Mouse (Mus musculus) spleen, adult 2 months (tissue): Measurements from ENCODE around the gene Pdzd3. TPM values are rescaled to one million over a fixed set of nuclear protein-coding genes. Genes with fewer than 3 reads are reported as not detected.

Source experiments
- DNase-seq, 2 experiments: peaks; one replicate each; pipeline versions ENCODE4 v3.0.0 to v3.0.0-alpha.2; 2012 to 2021; ENCODE audit warnings: low spot score in 2 of 2, low read depth in 1 of 2
- H3K27ac ChIP-seq: fragments of 200-500 bp; 2 replicates; pipeline ENCODE4 v1.5.1; 2012; ENCODE audit warnings: low read length, inconsistent platforms; ENCODE audit not compliant: insufficient read depth
- H3K27me3 ChIP-seq: fragments of 200-500 bp; 2 replicates; pipeline ENCODE4 v1.6.1; 2012; ENCODE audit warnings: mild to moderate bottlenecking, moderate library complexity, low read length, inconsistent platforms; ENCODE audit not compliant: control insufficient read depth, insufficient read depth
- H3K36me3 ChIP-seq: fragments of 200-500 bp; 2 replicates; pipeline ENCODE4 v1.6.1; 2012; ENCODE audit warnings: mild to moderate bottlenecking, low read length, inconsistent platforms; ENCODE audit not compliant: control insufficient read depth, insufficient read depth
- H3K4me1 ChIP-seq: fragments of 200-500 bp; 2 replicates; pipeline ENCODE4 v1.6.1; 2011; ENCODE audit warnings: inconsistent platforms; ENCODE audit not compliant: control insufficient read depth, insufficient read depth, insufficient read length
- H3K4me3 ChIP-seq: fragments of 200-500 bp; 2 replicates; pipeline ENCODE4 v1.5.1; 2011; ENCODE audit warnings: mild to moderate bottlenecking, inconsistent platforms; ENCODE audit not compliant: insufficient read depth, insufficient read length; ENCODE audit errors: extremely low read depth
- CTCF ChIP-seq: fragments of 200-500 bp; IDR thresholded peaks from 2 replicates; pipeline ENCODE4 v1.5.1; 2011; ENCODE audit warnings: mild to moderate bottlenecking, inconsistent platforms; ENCODE audit not compliant: insufficient read depth, insufficient read length, insufficient replicate concordance; ENCODE audit errors: extremely low read depth
- POLR2A ChIP-seq: fragments of 200-500 bp; IDR thresholded peaks from 2 replicates; pipeline ENCODE4 v1.6.1; 2011; ENCODE audit warnings: low read depth, low read length, inconsistent platforms
- WGBS: fragments of 180-500 bp; shearing (Covaris S2); methylation state at CpG from one replicate; pipeline ENCODE4 v1.1.7; 2018; 5-methylcytosine and 5-hydroxymethylcytosine counted together
- polyA plus RNA-seq: library from polyadenylated mRNA; depleted of rRNA; stranded (reverse); fragments of >200 nt; gene quantifications from 2 replicates; pipeline ENCODE4 v1.2.3, GENCODE M21; 2012

The Pdzd3 gene
- polyA plus RNA-seq, 1 experiment, result 0.07 TPM

GRCm38 (mm10) chr9:44267319-44268026 is 16.2 kb upstream of the Pdzd3 start:
- Histone ChIP-seq H3K4me1 (peaks cover 7% of the 10 kb centered on the region), H3K27ac (peak overlapping the region; percentile 84), H3K36me3 (no peaks in the 10 kb centered on the region), H3K4me3 (peak overlapping the region; percentile 71), H3K27me3 (no peaks in the 10 kb centered on the region)
- WGBS, result 17% methylated on average over 23 of the region's 23 CpGs
- no peak for DNase-seq
- TF ChIP-seq CTCF (no peak), POLR2A (no peak)

- no peak for DNase-seq
- H3K4me3 ChIP-seq, result no peak overlapping the region
- no peaks in the 10 kb centered on the region for H3K36me3 ChIP-seq
Measured at GRCm38 (mm10) chr9:44266478-44267226, 15.4 kb upstream of the Pdzd3 start.

DNA sequence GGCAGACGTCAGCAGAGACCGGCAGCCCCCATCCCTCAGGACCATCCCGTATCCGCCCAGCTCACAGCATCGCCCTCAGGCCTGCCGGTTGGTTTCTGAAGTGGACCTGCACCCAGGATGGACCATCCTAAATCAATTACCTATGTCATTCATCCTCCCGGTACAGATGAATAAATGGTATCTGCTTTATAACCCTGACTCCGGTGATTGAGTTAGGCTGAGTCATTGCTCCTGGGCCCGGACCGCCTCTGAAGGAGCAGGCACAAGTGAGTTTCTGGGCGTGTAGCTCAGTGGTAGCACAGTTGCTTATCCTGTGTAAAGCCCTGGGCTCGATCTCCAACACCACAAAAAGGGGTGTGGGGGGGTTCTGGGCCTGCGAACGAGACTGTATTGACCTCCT is 10.1 kb upstream of the Pdzd3 start:
- 86% methylated on average over 14 of the region's 14 CpGs for WGBS
- Histone ChIP-seq H3K4me1 (peaks cover 4% of the 10 kb centered on the region; the same call in 1 of the 2 replicates), H3K27me3 (no peaks in the 10 kb centered on the region), H3K36me3 (no peaks in the 10 kb centered on the region), H3K4me3 (no peak overlapping the region), H3K27ac (no peak overlapping the region)
- DNase-seq, result no peak
- TF ChIP-seq POLR2A (no peak), CTCF (no peak)

More at GRCm38 (mm10) chr9:44266478-44267226, 15.4 kb upstream of the Pdzd3 start:
- Histone ChIP-seq H3K27ac (no peak overlapping the region), H3K27me3 (no peaks in the 10 kb centered on the region), H3K4me1 (peaks cover 7% of the 10 kb centered on the region)
- 76% methylated on average over 8 of the region's 8 CpGs for WGBS
- TF ChIP-seq CTCF (no peak), POLR2A (no peak)

- Histone ChIP-seq H3K27ac (no peak overlapping the region), H3K36me3 (no peaks in the 10 kb centered on the region), H3K27me3 (no peaks in the 10 kb centered on the region), H3K4me1 (peaks cover 4% of the 10 kb centered on the region; the same call in 1 of the 2 replicates), H3K4me3 (no peak overlapping the region)
- 74% methylated on average over 10 of the region's 10 CpGs for WGBS
- no peak for TF ChIP-seq POLR2A
- TF ChIP-seq CTCF, result no peak
- no peak for DNase-seq
Measured at GRCm38 (mm10) chr9:44259014-44259413, 7.7 kb upstream of the Pdzd3 start.

DNA sequence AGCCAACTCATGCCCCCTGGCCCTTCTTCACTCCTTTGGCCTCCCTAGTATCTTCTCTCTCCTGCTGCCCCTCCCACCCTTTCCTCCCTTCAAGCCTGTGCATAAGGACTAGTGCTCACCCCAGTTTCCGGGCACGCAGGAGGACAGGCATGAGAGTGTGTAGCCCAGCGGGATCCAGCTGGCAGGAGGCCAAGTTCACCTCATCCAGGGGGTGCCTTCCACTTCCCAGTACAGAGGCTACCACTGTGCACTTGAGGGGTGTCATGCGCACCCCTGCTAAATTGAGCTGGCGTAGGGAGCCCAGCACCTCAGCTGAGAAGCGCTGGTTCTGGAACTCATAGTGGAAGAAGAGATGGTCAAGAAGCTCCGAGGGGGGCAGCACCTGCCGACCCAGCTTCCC is 4.9 kb upstream of the Pdzd3 start:
- H3K27me3 ChIP-seq, result no peaks in the 10 kb centered on the region
- peaks cover 4% of the 10 kb centered on the region; the same call in 1 of the 2 replicates for H3K4me1 ChIP-seq
- TF ChIP-seq POLR2A, result no peak
- no peak for TF ChIP-seq CTCF
- no peak overlapping the region for H3K27ac ChIP-seq
- H3K4me3 ChIP-seq, result no peak overlapping the region
- DNase-seq, result no peak
- 90% methylated on average over 8 of the region's 8 CpGs for WGBS
- no peaks in the 10 kb centered on the region for H3K36me3 ChIP-seq

DNA sequence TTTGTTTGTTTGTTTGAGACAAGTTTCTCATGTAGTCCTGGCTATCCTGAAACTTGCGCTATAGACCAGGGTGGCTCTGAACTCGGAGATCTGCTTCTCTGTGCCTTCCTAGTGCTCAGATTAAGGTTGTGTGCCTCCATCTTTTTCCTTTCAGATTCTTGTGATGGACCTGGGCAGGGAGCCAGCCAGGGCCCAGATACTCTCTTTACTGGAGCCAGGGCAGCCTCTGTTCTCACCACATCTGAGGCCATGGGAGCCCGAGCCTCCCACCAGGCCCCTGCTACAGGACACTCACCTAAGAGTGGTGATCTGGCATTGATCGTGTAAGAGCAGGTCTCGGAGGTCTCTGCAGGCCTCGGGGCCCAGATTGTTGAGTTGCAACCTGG is 3.9 kb upstream of the Pdzd3 start:
- H3K4me3 ChIP-seq, result no peak overlapping the region
- 89% methylated on average over 6 of the region's 6 CpGs for WGBS
- peaks cover 4% of the 10 kb centered on the region; the same call in 1 of the 2 replicates for H3K4me1 ChIP-seq
- no peaks in the 10 kb centered on the region for H3K27me3 ChIP-seq
- DNase-seq, result no peak
- H3K27ac ChIP-seq, result no peak overlapping the region
- TF ChIP-seq CTCF, result no peak
- no peak for TF ChIP-seq POLR2A
- H3K36me3 ChIP-seq, result no peaks in the 10 kb centered on the region
